Mouse (Mus musculus): Measurements from ENCODE around the gene Rgs3. TPM values are rescaled to one million over a fixed set of nuclear protein-coding genes. Genes with fewer than 3 reads are reported as not detected.

Gene Rgs3
- polyA plus RNA-seq, 1 experiment from 2014 or later: 65.3 TPM

DNA sequence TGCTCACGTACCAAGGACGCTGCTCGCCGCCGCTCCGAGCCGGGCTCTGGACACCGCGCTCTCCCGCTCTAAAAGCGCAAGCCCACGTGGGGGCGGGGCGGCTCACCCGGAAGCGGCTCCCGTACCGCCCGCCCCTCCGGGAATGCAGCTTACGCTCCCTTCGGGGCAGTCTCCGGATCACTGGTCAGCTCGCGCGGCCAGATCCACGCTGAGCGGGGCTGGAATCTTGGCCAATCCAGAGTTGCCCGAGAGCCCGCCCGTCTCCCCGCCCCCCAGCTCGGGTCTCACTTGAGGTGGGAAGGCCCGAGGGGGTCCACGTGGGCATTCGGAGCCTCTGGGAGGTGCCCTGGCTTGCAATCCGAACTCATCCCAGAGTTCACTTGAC is 39.8 kb upstream of the Rgs3 start, which contains the start of gene Alad:
Gene Alad (minus strand): TSS at position 70 of the 385 bp plus-strand sequence.
- H3K36me3 ChIP-seq: no peaks in the 10 kb centered on the region
- H3K4me1 ChIP-seq (replicated peaks): peaks cover 41% of the 10 kb centered on the region
- peak within 1 kb of the TSS; percentile 86 for H3K27ac ChIP-seq
- WGBS: under 1% methylated on average over 37 of the region's 37 CpGs
- peak within 1 kb of the TSS; percentile 87 for H3K9ac ChIP-seq
- ATAC-seq (ENCODE audit: low FRiP score): peak; percentile 88
- H3K9me3 ChIP-seq: no peaks in the 10 kb centered on the region
- no peaks in the 10 kb centered on the region for H3K27me3 ChIP-seq
- peak within 1 kb of the TSS; percentile 64 for H3K4me2 ChIP-seq
- peak within 1 kb of the TSS; percentile 78 for H3K4me3 ChIP-seq

- no peaks in the 10 kb centered on the region for H3K27me3 ChIP-seq
- peaks cover 37% of the 10 kb centered on the region for H3K4me1 ChIP-seq (replicated peaks)
- no peak overlapping the region for H3K4me3 ChIP-seq
- H3K4me2 ChIP-seq: no peak overlapping the region
- WGBS: 94% methylated on average over 2 of the region's 2 CpGs
- H3K9ac ChIP-seq: no peak overlapping the region
- ATAC-seq (ENCODE audit: low FRiP score): no peak
- no peaks in the 10 kb centered on the region for H3K9me3 ChIP-seq
- no peak overlapping the region for H3K27ac ChIP-seq
- no peaks in the 10 kb centered on the region for H3K36me3 ChIP-seq
These were observed 38.7 kb upstream of the Rgs3 start for GRCm38 (mm10) chr4:62520892-62521400.

GRCm38 (mm10) chr4:62524651-62525488 is 34.8 kb upstream of the Rgs3 start, which contains the start of the genes Pole3 and 4933430I17Rik:
Pole3 (minus strand) TSS chr4:62525068.
4933430I17Rik (plus strand) TSS chr4:62525369.
- Histone ChIP-seq H3K9me3 (no peaks in the 10 kb centered on the region), H3K9ac (peak within 1 kb of the TSS; percentile 86), H3K4me2 (peak within 1 kb of the TSS; percentile 94), H3K27ac (peak within 1 kb of the TSS; percentile 98), H3K4me3 (peak within 1 kb of the TSS; percentile 76), H3K27me3 (no peaks in the 10 kb centered on the region), H3K4me1 (replicated peaks) (peaks cover 14% of the 10 kb centered on the region), H3K36me3 (no peaks in the 10 kb centered on the region)
- ATAC-seq (ENCODE audit: low FRiP score): peak; percentile 98
- under 1% methylated on average over 59 of the region's 59 CpGs for WGBS

DNA sequence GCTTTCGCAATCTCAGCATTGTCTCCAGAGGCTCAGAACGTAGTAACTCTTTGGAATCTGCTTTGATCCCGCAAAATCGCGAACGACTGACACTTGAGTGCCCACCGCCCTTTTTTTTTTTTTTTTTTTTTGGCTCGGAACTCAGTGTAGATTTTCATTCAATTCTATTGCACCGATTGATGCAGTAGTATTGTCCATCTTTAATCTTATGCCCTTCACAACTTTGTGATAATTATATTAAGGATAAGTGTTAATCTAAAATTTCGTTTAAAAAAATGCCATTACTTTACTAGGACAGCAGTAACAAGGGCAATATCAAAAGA is 34.2 kb upstream of the Rgs3 start:
- no peaks in the 10 kb centered on the region for H3K36me3 ChIP-seq
- H3K4me1 ChIP-seq (replicated peaks): peaks cover 13% of the 10 kb centered on the region
- H3K9ac ChIP-seq: 0 out of 2 replicates have a peak overlapping the region, but pooled peaks have one; percentile 20
- no peak for ATAC-seq (ENCODE audit: low FRiP score)
- peak overlapping the region; percentile 94 for H3K4me2 ChIP-seq
- peak overlapping the region; percentile 76 for H3K4me3 ChIP-seq
- H3K9me3 ChIP-seq: no peaks in the 10 kb centered on the region
- under 1% methylated on average over 10 of the region's 10 CpGs for WGBS
- no peak overlapping the region for H3K27ac ChIP-seq
- H3K27me3 ChIP-seq: no peaks in the 10 kb centered on the region

DNA sequence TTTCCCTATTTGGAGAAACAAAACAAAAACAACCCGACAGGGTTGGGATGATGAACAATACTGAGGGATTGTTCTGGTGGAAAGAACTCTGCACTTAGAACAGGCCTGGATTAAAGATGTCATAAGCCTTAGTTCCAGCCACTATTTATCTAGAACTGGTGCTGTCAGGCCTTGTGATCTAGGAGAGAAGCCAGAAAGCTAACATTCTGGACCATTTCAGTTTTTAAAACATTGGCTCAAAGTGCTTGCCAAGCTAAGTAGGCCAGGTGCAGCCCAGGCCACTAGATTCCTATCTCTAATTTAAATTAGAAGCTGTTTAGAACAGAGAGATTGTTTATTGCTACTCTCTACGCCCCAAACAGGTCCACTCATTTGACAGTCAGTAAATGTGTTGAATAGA is 33.4 kb upstream of the Rgs3 start:
- Histone ChIP-seq H3K4me1 (replicated peaks) (peaks cover 11% of the 10 kb centered on the region), H3K9ac (no peak overlapping the region), H3K27me3 (no peaks in the 10 kb centered on the region), H3K4me3 (no peak overlapping the region), H3K9me3 (no peaks in the 10 kb centered on the region), H3K36me3 (no peaks in the 10 kb centered on the region), H3K27ac (no peak overlapping the region), H3K4me2 (no peak overlapping the region)
- WGBS: 60% methylated on average over 2 of the region's 2 CpGs
- ATAC-seq (ENCODE audit: low FRiP score): no peak

GRCm38 (mm10) chr4:62527655-62528054 is 32.0 kb upstream of the Rgs3 start:
- Histone ChIP-seq H3K27me3 (no peaks in the 10 kb centered on the region), H3K9me3 (no peaks in the 10 kb centered on the region), H3K4me3 (no peak overlapping the region), H3K4me2 (no peak overlapping the region), H3K36me3 (no peaks in the 10 kb centered on the region), H3K9ac (no peak overlapping the region), H3K4me1 (replicated peaks) (peaks cover 11% of the 10 kb centered on the region), H3K27ac (no peak overlapping the region)
- 88% methylated on average over 4 of the region's 4 CpGs for WGBS
- no peak for ATAC-seq (ENCODE audit: low FRiP score)

DNA sequence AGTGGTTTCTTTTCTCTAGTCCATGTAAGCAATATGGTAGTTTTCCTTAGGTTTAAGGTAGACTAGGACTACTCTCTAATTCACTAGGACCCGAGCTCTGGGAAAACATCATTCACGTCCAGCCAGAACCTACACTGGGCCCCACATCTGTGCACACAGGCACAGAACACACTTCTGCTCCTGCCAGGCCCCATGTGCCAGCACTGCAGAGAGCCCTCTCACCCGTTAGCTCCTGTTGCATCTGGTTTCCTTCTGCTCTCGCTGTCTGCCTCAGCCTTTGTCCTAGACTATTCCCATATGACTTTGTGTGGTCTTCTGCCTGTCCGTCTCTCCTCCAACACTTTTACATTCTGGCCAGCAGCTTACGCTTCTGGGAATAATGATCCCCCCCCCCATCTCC is 25.9 kb upstream of the Rgs3 start:
- H3K9ac ChIP-seq: no peak overlapping the region
- no peak overlapping the region for H3K27ac ChIP-seq
- no peak overlapping the region for H3K4me3 ChIP-seq
- ATAC-seq (ENCODE audit: low FRiP score): no peak
- no peak overlapping the region for H3K4me2 ChIP-seq
- H3K27me3 ChIP-seq: no peaks in the 10 kb centered on the region
- no peaks in the 10 kb centered on the region for H3K9me3 ChIP-seq
- WGBS: 76% methylated on average over 6 of the region's 6 CpGs
- H3K36me3 ChIP-seq: no peaks in the 10 kb centered on the region
- H3K4me1 ChIP-seq (replicated peaks): no peaks in the 10 kb centered on the region

GRCm38 (mm10) chr4:62541802-62542201 is 17.8 kb upstream of the Rgs3 start:
- Histone ChIP-seq H3K9me3 (peaks cover 3% of the 10 kb centered on the region; the same call in 1 of the 2 replicates), H3K4me2 (no peak overlapping the region), H3K9ac (no peak overlapping the region), H3K4me3 (no peak overlapping the region), H3K36me3 (no peaks in the 10 kb centered on the region), H3K27ac (no peak overlapping the region), H3K27me3 (no peaks in the 10 kb centered on the region), H3K4me1 (replicated peaks) (no peaks in the 10 kb centered on the region)
- no peak for ATAC-seq (ENCODE audit: low FRiP score)
- WGBS: 82% methylated on average over 3 of the region's 3 CpGs

- H3K9ac ChIP-seq: no peak overlapping the region
- WGBS: 89% methylated on average over 6 of the region's 6 CpGs
- H3K27ac ChIP-seq: no peak overlapping the region
- no peak overlapping the region for H3K4me2 ChIP-seq
- H3K36me3 ChIP-seq: no peaks in the 10 kb centered on the region
- no peaks in the 10 kb centered on the region for H3K27me3 ChIP-seq
- H3K4me1 ChIP-seq (replicated peaks): no peaks in the 10 kb centered on the region
- ATAC-seq (ENCODE audit: low FRiP score): no peak
- H3K9me3 ChIP-seq: peaks cover 3% of the 10 kb centered on the region; the same call in 1 of the 2 replicates
- no peak overlapping the region for H3K4me3 ChIP-seq
These were observed 15.9 kb upstream of the Rgs3 start for GRCm38 (mm10) chr4:62543782-62544181.

GRCm38 (mm10) chr4:62544801-62545200 is 14.8 kb upstream of the Rgs3 start:
- no peak for ATAC-seq (ENCODE audit: low FRiP score)
- H3K9ac ChIP-seq: no peak overlapping the region
- no peak overlapping the region for H3K4me2 ChIP-seq
- H3K4me1 ChIP-seq (replicated peaks): no peaks in the 10 kb centered on the region
- H3K9me3 ChIP-seq: peaks cover 3% of the 10 kb centered on the region; the same call in 1 of the 2 replicates
- H3K36me3 ChIP-seq: no peaks in the 10 kb centered on the region
- no peaks in the 10 kb centered on the region for H3K27me3 ChIP-seq
- H3K4me3 ChIP-seq: no peak overlapping the region
- H3K27ac ChIP-seq: no peak overlapping the region

DNA sequence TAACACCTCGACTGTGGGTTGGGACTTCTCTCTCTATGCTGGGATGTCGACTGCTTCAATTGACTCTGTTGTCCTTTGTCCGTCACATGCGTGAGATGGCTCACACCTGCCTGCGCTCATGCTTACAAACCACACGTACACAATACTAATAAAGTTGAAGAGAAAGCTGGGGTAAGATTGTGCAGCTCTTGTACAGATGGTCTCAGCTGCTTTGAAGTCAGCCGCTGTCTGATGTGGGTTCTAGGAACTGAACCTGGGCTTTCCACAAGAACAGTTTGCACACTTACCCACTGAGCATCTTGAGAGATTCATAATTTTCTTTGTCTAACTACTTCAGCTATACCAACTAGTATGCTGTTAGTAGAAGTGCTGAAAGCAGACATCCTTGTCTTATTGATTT is 7.7 kb upstream of the Rgs3 start:
- 89% methylated on average over 7 of the region's 7 CpGs for WGBS
- ATAC-seq (ENCODE audit: low FRiP score): no peak
- no peaks in the 10 kb centered on the region for H3K27me3 ChIP-seq
- H3K4me3 ChIP-seq: no peak overlapping the region
- no peaks in the 10 kb centered on the region for H3K4me1 ChIP-seq (replicated peaks)
- H3K36me3 ChIP-seq: no peaks in the 10 kb centered on the region
- H3K9ac ChIP-seq: no peak overlapping the region
- no peak overlapping the region for H3K27ac ChIP-seq
- H3K4me2 ChIP-seq: no peak overlapping the region
- H3K9me3 ChIP-seq: no peaks in the 10 kb centered on the region

GRCm38 (mm10) chr4:62557436-62557835 is 2.2 kb upstream of the Rgs3 start:
- Histone ChIP-seq H3K4me3 (no peak overlapping the region), H3K27ac (no peak overlapping the region), H3K9ac (no peak overlapping the region), H3K4me1 (replicated peaks) (peaks cover 3% of the 10 kb centered on the region), H3K36me3 (no peaks in the 10 kb centered on the region), H3K27me3 (no peaks in the 10 kb centered on the region), H3K9me3 (no peaks in the 10 kb centered on the region), H3K4me2 (no peak overlapping the region)
- no peak for ATAC-seq (ENCODE audit: low FRiP score)
- WGBS: 85% methylated on average over 3 of the region's 3 CpGs

All from hindbrain, embryonic 13.5 days (tissue).